Comparison of ENCODE assay signal across 12 mouse cellular contexts in genomic region chr14:32381619-32382018, GRCm38 (mm10). TPM values are rescaled to one million over a fixed set of nuclear protein-coding genes. Genes with fewer than 3 reads are reported as not detected.
A peak's percentile ranks its signal among the peaks of the same experiment; 100 is the strongest.
DNase-seq lines count a peak whose midpoint lies in the region; ATAC-seq lines count a peak whose summit lies in the region.
"Had no signal": no experiment of that assay in that cellular context is flagged by ENCODE, and none has a peak within 500 bp of the region (broad histone marks: within the 10 kb centered on the region; RNA-seq: fewer than 3 reads in every experiment).

No protein-coding gene starts in this region.

- H3K27me3 ChIP-seq in hindbrain, embryonic 13.5 days, result peaks cover 14% of the 10 kb centered on the region; the same call in 1 of the 2 replicates
- peaks cover 35% of the 10 kb centered on the region for H3K27me3 ChIP-seq in hindbrain, embryonic 10.5 days (ENCODE audit: insufficient read depth, poor library complexity, severe bottlenecking)
- no peaks in the 10 kb centered on the region for H3K27me3 ChIP-seq in hindbrain, embryonic 15.5 days

- H3K4me1 ChIP-seq in hindbrain, embryonic 13.5 days (replicated peaks), result peaks cover 28% of the 10 kb centered on the region
- H3K4me1 ChIP-seq in hindbrain, embryonic 10.5 days (replicated peaks), result peaks cover 28% of the 10 kb centered on the region
- H3K4me1 ChIP-seq in hindbrain, embryonic 15.5 days (replicated peaks), result peaks cover 22% of the 10 kb centered on the region
- H3K4me1 ChIP-seq: liver, embryonic 15.5 days had no signal

- H3K27ac ChIP-seq in hindbrain, embryonic 13.5 days, result no peak overlapping the region; the same call in 1 of the 2 replicates
- H3K27ac ChIP-seq in hindbrain, embryonic 10.5 days, result no peak overlapping the region
- H3K27ac ChIP-seq in hindbrain, embryonic 15.5 days (replicated peaks), result no peak overlapping the region
- H3K27ac ChIP-seq: liver, embryonic 15.5 days had no signal

- WGBS in hindbrain, embryonic 13.5 days, result 40% methylated on average over 15 of the region's 15 CpGs
- WGBS in hindbrain, embryonic 10.5 days, result 62% methylated on average over 15 of the region's 15 CpGs
- 31% methylated on average over 15 of the region's 15 CpGs for WGBS in hindbrain, embryonic 15.5 days

- no peaks in the 10 kb centered on the region for H3K9me3 ChIP-seq in hindbrain, embryonic 13.5 days
- H3K9me3 ChIP-seq in hindbrain, embryonic 10.5 days, result no peaks in the 10 kb centered on the region
- no peaks in the 10 kb centered on the region for H3K9me3 ChIP-seq in hindbrain, embryonic 15.5 days
- H3K9me3 ChIP-seq: liver, embryonic 15.5 days had no signal

- no peaks in the 10 kb centered on the region for H3K36me3 ChIP-seq in hindbrain, embryonic 13.5 days
- H3K36me3 ChIP-seq in hindbrain, embryonic 10.5 days, result no peaks in the 10 kb centered on the region
- H3K36me3 ChIP-seq in hindbrain, embryonic 15.5 days, result no peaks in the 10 kb centered on the region
- H3K36me3 ChIP-seq: liver, embryonic 15.5 days had no signal

- DNase-seq in embryo, embryonic 11 days, result peak; percentile 13
- no peak for DNase-seq in embryo, embryonic 9.5 days (ENCODE audit: extremely low spot score)
- DNase-seq in hindbrain, embryonic 10.5 days (ENCODE audit: low spot score), result no peak
- peak; percentile 22 for DNase-seq in brain, embryonic 18.5 days (ENCODE audit: low read depth, low spot score)
- no peak for DNase-seq in testis, postnatal 14 days (ENCODE audit: low spot score)
- no peak for DNase-seq in thymus, postnatal 10 days (ENCODE audit: low spot score in 2 of 2)
- DNase-seq: kidney, postnatal 14 days had no signal

- no peak overlapping the region for H3K9ac ChIP-seq in hindbrain, embryonic 13.5 days
- no peak overlapping the region for H3K9ac ChIP-seq in hindbrain, embryonic 15.5 days
- H3K9ac ChIP-seq: liver, embryonic 15.5 days had no signal

- 0 out of 2 replicates have a peak, but pooled peaks have one; percentile 44 for ATAC-seq in hindbrain, embryonic 13.5 days (ENCODE audit: low FRiP score)
- ATAC-seq in hindbrain, embryonic 15.5 days (ENCODE audit: low FRiP score, low read depth), result no peak

- H3K4me3 ChIP-seq in hindbrain, embryonic 13.5 days, result no peak overlapping the region
- H3K4me3 ChIP-seq in hindbrain, embryonic 10.5 days, result no peak overlapping the region
- no peak overlapping the region for H3K4me3 ChIP-seq in hindbrain, embryonic 15.5 days
- H3K4me3 ChIP-seq: liver, embryonic 15.5 days had no signal

- H3K4me2 ChIP-seq in hindbrain, embryonic 13.5 days, result no peak overlapping the region; the same call in 1 of the 2 replicates
- H3K4me2 ChIP-seq in hindbrain, embryonic 15.5 days, result peak overlapping the region; percentile 23; the same call in 1 of the 2 replicates
- H3K4me2 ChIP-seq: liver, embryonic 15.5 days had no signal

RNA-seq across cellular contexts. Expression of gene 1700024G13Rik, which starts 6.6 kb away (rescaled TPM):
- 0.31 and 1.8 TPM in 2 replicates for polyA plus RNA-seq in hindbrain, embryonic 13.5 days (2015; fragmentation: Nextera tagmentation; extraction: Ambion mirVana)
- polyA plus RNA-seq in hindbrain, embryonic 10.5 days (2016; fragmentation: Nextera tagmentation; extraction: Ambion mirVana), result 0.32 and 2.0 TPM in 2 replicates
- 0.33 and 0.61 TPM in 2 replicates for polyA plus RNA-seq in hindbrain, embryonic 15.5 days (2015; fragmentation: Nextera tagmentation; extraction: Ambion mirVana)
- polyA plus RNA-seq: liver, embryonic 15.5 days; neural tube, embryonic 14.5 days; small intestine, adult 2 months had no signal

RNA-seq across cellular contexts. Expression of gene Ogdhl, which starts 59.8 kb away (rescaled TPM):
- polyA plus RNA-seq in hindbrain, embryonic 13.5 days (2015; fragmentation: Nextera tagmentation; extraction: Ambion mirVana), result 21.8 and 24.9 TPM in 2 replicates
- 15.7 and 17.8 TPM in 2 replicates for polyA plus RNA-seq in hindbrain, embryonic 10.5 days (2016; fragmentation: Nextera tagmentation; extraction: Ambion mirVana)
- 22.8 and 23.7 TPM in 2 replicates for polyA plus RNA-seq in hindbrain, embryonic 15.5 days (2015; fragmentation: Nextera tagmentation; extraction: Ambion mirVana)

Comparison
In these comparisons a context has a peak if more than half of its experiments do, and no peak if none do; other contexts are left out.
1. DNase-seq: peak in embryo, embryonic 11 days (single experiment) and brain, embryonic 18.5 days (single experiment); none in embryo, embryonic 9.5 days (single experiment), hindbrain, embryonic 10.5 days (single experiment), testis, postnatal 14 days (single experiment) and thymus, postnatal 10 days (0 of 2).